Mouse (Mus musculus): ENCODE measurements around the gene Fetub. TPM values are rescaled to one million over a fixed set of nuclear protein-coding genes. Genes with fewer than 3 reads are reported as not detected.

Fetub gene
- polyA plus RNA-seq (2012; ENCODE audit: insufficient read depth, insufficient read length, missing spikeins), result 1.4 and 2.8 TPM in 2 replicates

GRCm38 (mm10) chr16:22918034-22918433 lies at the start of gene Fetub:
Gene Fetub, plus strand, starts transcription at chr16:22918334.
- no peaks in the 10 kb centered on the region for H3K4me1 ChIP-seq (ENCODE audit: control insufficient read depth, insufficient read depth, insufficient read length, low read length)
- H3K27ac ChIP-seq (replicated peaks; ENCODE audit: low read depth, low read length), result no peak within 1 kb of the TSS
- no peak within 1 kb of the TSS for H3K4me3 ChIP-seq (ENCODE audit: insufficient read depth, low read depth, low read length)

- Histone ChIP-seq H3K4me1 (ENCODE audit: control insufficient read depth, insufficient read depth, insufficient read length, low read length) (no peaks in the 10 kb centered on the region), H3K4me3 (ENCODE audit: insufficient read depth, low read depth, low read length) (no peak overlapping the region), H3K27ac (replicated peaks; ENCODE audit: low read depth, low read length) (no peak overlapping the region)
These were observed 45.7 kb upstream of the Fetub start for GRCm38 (mm10) chr16:22872397-22872796.

GRCm38 (mm10) chr16:22873369-22873768 lies 44.8 kb upstream of the Fetub start:
- no peaks in the 10 kb centered on the region for H3K4me1 ChIP-seq (ENCODE audit: control insufficient read depth, insufficient read depth, insufficient read length, low read length)
- H3K4me3 ChIP-seq (ENCODE audit: insufficient read depth, low read depth, low read length), result no peak overlapping the region
- no peak overlapping the region for H3K27ac ChIP-seq (replicated peaks; ENCODE audit: low read depth, low read length)

GRCm38 (mm10) chr16:22876218-22877043 lies 41.7 kb upstream of the Fetub start:
- no peaks in the 10 kb centered on the region for H3K4me1 ChIP-seq (ENCODE audit: control insufficient read depth, insufficient read depth, insufficient read length, low read length)
- no peak overlapping the region for H3K4me3 ChIP-seq (ENCODE audit: insufficient read depth, low read depth, low read length)
- no peak overlapping the region for H3K27ac ChIP-seq (replicated peaks; ENCODE audit: low read depth, low read length)

GRCm38 (mm10) chr16:22877660-22878390 lies 40.3 kb upstream of the Fetub start:
- Histone ChIP-seq H3K4me3 (ENCODE audit: insufficient read depth, low read depth, low read length) (no peak overlapping the region), H3K4me1 (ENCODE audit: control insufficient read depth, insufficient read depth, insufficient read length, low read length) (no peaks in the 10 kb centered on the region), H3K27ac (replicated peaks; ENCODE audit: low read depth, low read length) (no peak overlapping the region)

- Histone ChIP-seq H3K27ac (replicated peaks; ENCODE audit: low read depth, low read length) (no peak overlapping the region), H3K4me1 (ENCODE audit: control insufficient read depth, insufficient read depth, insufficient read length, low read length) (no peaks in the 10 kb centered on the region), H3K4me3 (ENCODE audit: insufficient read depth, low read depth, low read length) (no peak overlapping the region)
These were observed 39.4 kb upstream of the Fetub start for GRCm38 (mm10) chr16:22878716-22879115.

GRCm38 (mm10) chr16:22879945-22880595 lies 38.1 kb upstream of the Fetub start:
- no peak overlapping the region for H3K27ac ChIP-seq (replicated peaks; ENCODE audit: low read depth, low read length)
- H3K4me3 ChIP-seq (ENCODE audit: insufficient read depth, low read depth, low read length), result no peak overlapping the region
- no peaks in the 10 kb centered on the region for H3K4me1 ChIP-seq (ENCODE audit: control insufficient read depth, insufficient read depth, insufficient read length, low read length)

GRCm38 (mm10) chr16:22880900-22881299 lies 37.2 kb upstream of the Fetub start:
- Histone ChIP-seq H3K27ac (replicated peaks; ENCODE audit: low read depth, low read length) (no peak overlapping the region), H3K4me3 (ENCODE audit: insufficient read depth, low read depth, low read length) (no peak overlapping the region), H3K4me1 (ENCODE audit: control insufficient read depth, insufficient read depth, insufficient read length, low read length) (no peaks in the 10 kb centered on the region)

GRCm38 (mm10) chr16:22881487-22881886 lies 36.6 kb upstream of the Fetub start:
- no peak overlapping the region for H3K27ac ChIP-seq (replicated peaks; ENCODE audit: low read depth, low read length)
- no peaks in the 10 kb centered on the region for H3K4me1 ChIP-seq (ENCODE audit: control insufficient read depth, insufficient read depth, insufficient read length, low read length)
- H3K4me3 ChIP-seq (ENCODE audit: insufficient read depth, low read depth, low read length), result no peak overlapping the region

GRCm38 (mm10) chr16:22883441-22883840 lies 34.7 kb upstream of the Fetub start:
- H3K4me3 ChIP-seq (ENCODE audit: insufficient read depth, low read depth, low read length), result no peak overlapping the region
- H3K27ac ChIP-seq (replicated peaks; ENCODE audit: low read depth, low read length), result no peak overlapping the region
- no peaks in the 10 kb centered on the region for H3K4me1 ChIP-seq (ENCODE audit: control insufficient read depth, insufficient read depth, insufficient read length, low read length)

GRCm38 (mm10) chr16:22885356-22885755 lies 32.8 kb upstream of the Fetub start:
- no peaks in the 10 kb centered on the region for H3K4me1 ChIP-seq (ENCODE audit: control insufficient read depth, insufficient read depth, insufficient read length, low read length)
- no peak overlapping the region for H3K4me3 ChIP-seq (ENCODE audit: insufficient read depth, low read depth, low read length)
- no peak overlapping the region for H3K27ac ChIP-seq (replicated peaks; ENCODE audit: low read depth, low read length)

- no peak overlapping the region for H3K27ac ChIP-seq (replicated peaks; ENCODE audit: low read depth, low read length)
- H3K4me3 ChIP-seq (ENCODE audit: insufficient read depth, low read depth, low read length), result no peak overlapping the region
- H3K4me1 ChIP-seq (ENCODE audit: control insufficient read depth, insufficient read depth, insufficient read length, low read length), result no peaks in the 10 kb centered on the region
These were observed 31.4 kb upstream of the Fetub start for GRCm38 (mm10) chr16:22886726-22887125.

- no peak overlapping the region for H3K27ac ChIP-seq (replicated peaks; ENCODE audit: low read depth, low read length)
- H3K4me3 ChIP-seq (ENCODE audit: insufficient read depth, low read depth, low read length), result no peak overlapping the region
- H3K4me1 ChIP-seq (ENCODE audit: control insufficient read depth, insufficient read depth, insufficient read length, low read length), result no peaks in the 10 kb centered on the region
These were observed 29.3 kb upstream of the Fetub start for GRCm38 (mm10) chr16:22888835-22889234.

GRCm38 (mm10) chr16:22889716-22890115 lies 28.4 kb upstream of the Fetub start:
- no peaks in the 10 kb centered on the region for H3K4me1 ChIP-seq (ENCODE audit: control insufficient read depth, insufficient read depth, insufficient read length, low read length)
- H3K4me3 ChIP-seq (ENCODE audit: insufficient read depth, low read depth, low read length), result no peak overlapping the region
- H3K27ac ChIP-seq (replicated peaks; ENCODE audit: low read depth, low read length), result no peak overlapping the region

Measured in brown adipose tissue, adult 24 weeks (tissue).